Mouse (Mus musculus) cerebellum, adult 2 months (tissue): ENCODE results near the gene Srpr.

Source experiments
- CTCF ChIP-seq: fragments of 200-500 bp; IDR thresholded peaks from 2 replicates; pipeline ENCODE4 v1.5.1; 2011; ENCODE audit warnings: low read depth, mild to moderate bottlenecking, control low read depth, low read length, moderate library complexity, borderline replicate concordance; ENCODE audit not compliant: insufficient read depth
- POLR2A ChIP-seq: fragments of 200-500 bp; IDR thresholded peaks from 2 replicates; pipeline ENCODE4 v1.6.1; 2011; ENCODE audit warnings: low read length, control low read depth, borderline replicate concordance; ENCODE audit not compliant: insufficient read depth

- TF ChIP-seq POLR2A = no peak
- TF ChIP-seq CTCF = no peak
Observed at GRCm38 (mm10) chr9:35198351-35198750, 1.6 kb upstream of the Srpr start.
